Mouse (Mus musculus) liver, adult (tissue): ENCODE results near the gene Cope.
A peak's percentile ranks its signal among the peaks of the same experiment; 100 is the strongest.

ENCODE experiments used
- GATA4 ChIP-seq: IDR thresholded peaks from 2 replicates; pipeline ENCODE4 v1.6.1; 2014; ENCODE audit warnings: mild to moderate bottlenecking, low read length; ENCODE audit not compliant: insufficient replicate concordance

Cope gene

DNA sequence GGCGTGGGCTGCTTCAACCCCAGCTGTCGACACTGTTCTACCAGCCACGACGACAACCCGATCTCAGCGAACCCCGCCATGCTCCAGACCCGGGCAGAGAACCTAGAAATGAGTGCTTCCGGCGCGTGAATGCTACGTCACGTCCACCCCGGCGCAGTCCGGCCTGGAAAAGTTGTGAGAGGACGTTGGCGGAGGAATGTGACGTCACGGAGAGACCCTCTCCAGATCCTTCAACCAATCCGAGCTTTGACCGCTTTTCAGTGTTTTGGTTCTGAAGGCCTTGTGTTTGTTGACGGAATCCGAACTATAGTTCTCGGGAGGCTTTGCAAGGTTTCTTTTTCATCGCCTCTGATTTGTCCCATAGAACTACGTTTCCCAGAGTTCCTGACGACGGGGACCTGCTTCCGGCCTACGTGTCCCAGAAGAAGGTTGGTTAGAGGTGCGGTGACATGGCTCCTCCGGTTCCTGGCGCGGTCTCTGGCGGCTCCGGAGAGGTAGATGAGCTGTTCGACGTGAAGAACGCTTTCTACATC lies at the start of gene Cope, which contains the start of gene Ddx49:
Gene Cope, plus strand, starts transcription at position 161 of the 533 bp plus-strand sequence.
Gene Ddx49, minus strand, starts transcription at position 132 of the 533 bp plus-strand sequence.
- no peak for TF ChIP-seq GATA4

- TF ChIP-seq GATA4, result no peak
These were observed 47.7 kb upstream of the Cope start for GRCm38 (mm10) chr8:70254628-70255027.

- TF ChIP-seq GATA4, result no peak
These were observed 44.9 kb upstream of the Cope start for GRCm38 (mm10) chr8:70257456-70257855.

DNA sequence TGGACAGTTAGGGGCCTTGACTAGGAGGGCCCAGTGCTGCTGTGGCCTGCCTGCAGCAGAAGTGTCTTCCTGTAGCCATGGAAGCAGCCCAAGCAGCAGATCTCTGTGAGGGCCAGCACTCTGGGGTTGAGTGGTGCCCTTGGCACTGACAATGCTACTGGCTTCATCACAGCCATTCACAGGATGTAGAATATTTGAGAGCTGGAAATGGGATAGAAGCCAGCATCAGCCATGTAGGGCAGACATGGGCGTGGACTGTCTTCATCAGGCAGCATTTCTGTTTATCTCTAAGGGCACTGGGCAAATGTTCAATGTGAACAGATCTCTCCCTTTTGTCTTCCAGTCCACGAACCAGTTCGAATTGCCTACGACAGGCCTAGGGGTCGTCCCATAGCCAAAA lies 43.7 kb upstream of the Cope start:
- no peak for TF ChIP-seq GATA4

- no peak for TF ChIP-seq GATA4
These were observed 43.3 kb upstream of the Cope start for GRCm38 (mm10) chr8:70259043-70259442.

GRCm38 (mm10) chr8:70267674-70268073 lies 34.6 kb upstream of the Cope start:
- TF ChIP-seq GATA4, result no peak

DNA sequence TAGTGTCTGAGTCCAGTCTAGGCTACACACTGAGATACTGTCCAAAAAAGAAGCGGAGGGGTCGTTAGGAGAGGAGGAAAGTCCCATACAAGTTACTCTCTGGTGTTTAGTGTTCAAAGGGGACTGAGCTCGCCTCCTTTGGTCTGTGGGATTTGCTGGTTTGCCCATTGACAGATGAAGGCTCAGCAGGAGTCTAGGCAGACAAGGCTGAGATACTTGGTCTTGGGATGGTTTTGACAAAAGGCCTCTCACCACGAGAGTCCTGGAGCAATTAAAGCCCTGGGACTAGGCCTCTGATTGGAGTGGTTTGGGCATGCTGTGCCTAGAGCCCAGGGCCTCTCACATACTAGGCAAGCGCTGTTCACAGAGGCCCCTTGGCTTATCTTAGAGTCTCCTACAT lies 34.0 kb upstream of the Cope start:
- no peak for TF ChIP-seq GATA4

DNA sequence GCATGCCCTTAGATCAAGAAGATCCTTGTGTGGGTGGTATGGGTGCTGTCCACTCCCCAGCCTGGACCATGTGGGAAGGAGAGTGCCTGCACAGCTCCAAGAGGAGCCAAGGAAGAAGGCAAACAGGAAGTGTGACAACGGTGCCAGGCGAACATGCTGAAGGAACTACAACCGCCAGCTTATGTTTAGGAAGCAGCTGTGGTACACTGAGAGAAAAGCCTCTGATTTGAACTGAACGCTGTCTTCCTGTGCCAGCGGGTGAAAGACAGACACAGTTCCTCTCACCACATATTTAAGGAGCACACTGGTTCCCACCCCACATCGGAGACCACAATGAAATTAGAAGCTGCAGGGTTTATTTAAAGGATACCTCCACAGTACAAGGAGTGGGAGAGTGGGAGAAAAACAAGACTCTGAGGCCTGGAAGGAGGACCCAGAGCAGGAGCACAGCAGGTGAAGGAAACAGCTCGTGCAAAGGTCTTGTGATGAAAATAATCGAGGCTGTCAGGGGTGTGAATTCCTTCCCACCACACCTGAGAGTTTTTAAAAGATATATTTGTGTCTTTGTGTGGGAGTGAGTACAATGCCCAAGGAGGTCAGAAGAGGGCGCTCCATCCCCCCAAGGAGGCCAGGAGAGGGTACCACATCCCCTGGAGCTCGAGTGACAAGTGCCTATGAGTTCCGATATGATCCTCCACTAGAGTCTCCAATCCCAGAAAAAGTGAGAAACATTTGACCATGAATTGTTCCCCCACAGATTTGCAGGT lies 33.3 kb upstream of the Cope start:
- TF ChIP-seq GATA4, result no peak

DNA sequence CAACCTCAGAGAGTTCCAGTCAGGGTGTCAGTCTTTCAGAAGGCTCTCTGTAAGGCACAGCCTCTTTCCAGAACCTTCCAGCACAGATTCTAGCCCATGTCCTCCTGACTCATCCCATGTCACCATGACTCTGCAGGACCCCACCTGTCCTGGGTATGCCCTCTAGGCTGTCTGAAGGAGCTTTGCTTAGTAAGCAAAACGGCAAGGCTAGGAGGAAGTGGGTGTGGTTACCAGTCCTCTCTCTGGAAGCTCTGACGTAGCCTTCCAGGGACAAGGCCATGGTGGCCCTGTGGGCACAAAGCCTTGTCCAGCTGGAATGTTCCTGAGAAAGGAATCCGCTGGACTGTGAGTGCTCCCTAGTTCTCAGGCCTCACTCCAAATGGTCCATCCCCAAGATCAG lies 29.4 kb upstream of the Cope start:
- no peak for TF ChIP-seq GATA4

DNA sequence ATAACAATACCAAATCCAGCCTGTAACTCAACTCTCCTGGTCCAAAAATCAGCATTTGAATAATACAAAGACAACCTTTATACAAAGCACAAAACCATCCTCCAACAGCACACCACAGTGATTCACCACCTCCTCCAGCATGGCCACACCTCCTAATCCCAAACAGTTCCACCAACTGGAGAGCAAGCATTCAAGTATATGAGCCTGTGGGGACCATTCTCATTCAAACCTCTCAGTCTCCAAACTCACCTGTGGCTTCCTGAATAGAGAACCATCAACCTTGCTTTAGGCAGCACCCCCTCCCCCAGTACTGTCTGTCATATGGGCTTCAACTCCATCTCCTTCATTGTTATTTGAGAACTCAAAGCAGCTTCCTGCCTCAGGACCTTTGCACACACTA lies 28.0 kb upstream of the Cope start:
- TF ChIP-seq GATA4, result no peak

DNA sequence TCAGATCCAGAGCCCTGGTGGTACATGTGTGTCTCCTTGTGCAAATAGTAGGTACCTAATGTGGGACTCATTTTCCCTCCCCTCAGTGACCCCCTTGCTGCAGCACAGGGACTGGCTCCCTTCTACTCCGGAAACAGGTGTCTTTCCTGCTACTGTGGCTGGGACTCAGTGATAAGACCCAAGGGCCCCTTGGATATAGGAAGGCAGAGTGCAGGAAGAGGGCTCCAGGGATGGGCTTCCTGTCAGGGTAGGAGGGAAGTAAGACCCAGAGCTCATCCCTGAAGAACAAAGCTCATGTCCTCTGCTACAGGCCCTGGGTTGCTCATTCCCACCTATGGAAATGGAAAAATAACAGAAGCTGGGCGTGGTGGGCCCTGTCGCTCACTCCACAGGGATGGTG lies 25.8 kb upstream of the Cope start:
- peak; percentile 73; the same call in 1 of the 2 replicates for TF ChIP-seq GATA4

- no peak for TF ChIP-seq GATA4
These were observed 24.1 kb upstream of the Cope start for GRCm38 (mm10) chr8:70278175-70278574.

- no peak for TF ChIP-seq GATA4
These were observed 23.1 kb upstream of the Cope start for GRCm38 (mm10) chr8:70279266-70279665.

- no peak for TF ChIP-seq GATA4
These were observed 21.3 kb upstream of the Cope start for GRCm38 (mm10) chr8:70281001-70281400.

DNA sequence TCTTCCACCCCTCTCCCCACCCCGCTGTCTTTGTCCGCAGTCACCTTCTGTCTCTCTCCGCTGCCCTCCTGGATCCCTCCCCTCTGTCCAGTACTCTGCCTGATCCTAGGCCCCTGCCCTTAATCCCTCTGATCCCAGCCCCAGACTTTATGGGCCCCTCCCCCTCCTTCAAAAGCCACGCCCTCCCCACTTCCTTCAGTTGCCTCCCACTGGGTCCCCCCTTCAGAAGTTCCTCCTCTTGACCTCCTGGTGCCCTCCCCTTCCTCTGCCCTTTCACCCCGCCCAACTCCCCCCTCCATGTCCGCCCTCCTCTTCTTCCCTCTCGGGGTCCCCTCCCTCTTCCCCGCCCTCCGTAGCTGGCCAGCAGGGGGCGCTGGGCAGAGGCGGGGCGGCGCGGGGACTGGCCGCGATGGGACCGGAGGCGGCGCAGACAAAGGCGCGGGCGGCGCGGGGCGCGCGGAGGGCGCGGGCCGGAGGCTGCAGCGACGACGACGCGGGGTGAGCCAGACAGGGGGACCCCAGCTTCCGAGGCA lies 19.6 kb upstream of the Cope start, which contains the start of gene Homer3:
Gene Homer3, plus strand, starts transcription at position 225 of the 533 bp plus-strand sequence.
- TF ChIP-seq GATA4, result no peak; the same call in 1 of the 2 replicates

- TF ChIP-seq GATA4, result no peak
These were observed 18.9 kb upstream of the Cope start for GRCm38 (mm10) chr8:70283136-70284077.

DNA sequence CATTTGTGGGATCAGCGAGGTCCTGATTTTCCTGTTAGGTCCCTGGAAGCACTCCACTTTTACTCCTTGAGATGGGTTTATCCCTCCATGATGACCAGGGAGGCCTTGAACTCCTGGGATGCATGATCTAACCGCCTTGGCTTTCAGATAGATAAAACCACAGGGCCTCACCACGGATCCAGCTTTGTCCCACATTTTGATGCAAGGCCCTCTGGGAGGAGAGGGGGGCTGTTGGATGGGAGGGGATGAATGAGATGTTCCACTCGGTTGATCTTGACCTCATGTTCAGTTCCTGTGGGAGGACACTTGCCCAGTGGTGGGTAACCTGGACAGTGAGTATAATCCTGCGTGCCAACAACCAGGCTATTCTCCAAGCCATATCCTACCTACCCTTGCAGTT lies 17.9 kb upstream of the Cope start:
- no peak for TF ChIP-seq GATA4
